Mouse (Mus musculus): ENCODE measurements around the gene Bcl7b.

DNA sequence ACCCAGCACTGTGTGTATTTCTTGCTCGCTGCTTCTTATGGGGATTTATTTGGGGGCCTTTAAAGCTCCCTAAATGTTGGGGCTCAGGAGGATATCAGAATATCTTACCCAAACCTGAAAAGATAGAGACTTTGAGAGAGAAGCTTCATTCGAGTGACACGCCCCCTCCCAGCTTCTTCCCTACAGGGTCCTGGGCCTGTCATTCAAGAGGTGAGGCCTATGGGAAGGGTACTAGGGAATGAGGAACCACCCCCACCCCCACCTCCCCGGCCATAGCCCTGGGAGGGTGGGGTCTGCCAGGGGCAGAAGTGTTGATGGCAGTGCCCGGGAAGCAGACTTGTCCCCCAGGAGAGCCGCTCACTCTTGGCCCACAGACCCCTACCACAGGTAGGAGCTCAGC, 42.0 kb upstream of the Bcl7b start:
- TF ChIP-seq CTCF (IDR thresholded peaks at IDR 0.05; ENCODE audit: insufficient read depth, low read depth, low read length): no peak
- no peak for TF ChIP-seq POLR2A (IDR thresholded peaks at IDR 0.05; ENCODE audit: insufficient read depth, low read depth, low read length)

Measured in olfactory bulb, adult 2 months (tissue).